Mouse (Mus musculus): ENCODE results near the gene Gm36210.
"Not testable (repeated sequence)": the region's sequence is repeated elsewhere in the genome, so short reads cannot be mapped to it uniquely, and the experiment has no call there.

The Gm36210 gene

DNA sequence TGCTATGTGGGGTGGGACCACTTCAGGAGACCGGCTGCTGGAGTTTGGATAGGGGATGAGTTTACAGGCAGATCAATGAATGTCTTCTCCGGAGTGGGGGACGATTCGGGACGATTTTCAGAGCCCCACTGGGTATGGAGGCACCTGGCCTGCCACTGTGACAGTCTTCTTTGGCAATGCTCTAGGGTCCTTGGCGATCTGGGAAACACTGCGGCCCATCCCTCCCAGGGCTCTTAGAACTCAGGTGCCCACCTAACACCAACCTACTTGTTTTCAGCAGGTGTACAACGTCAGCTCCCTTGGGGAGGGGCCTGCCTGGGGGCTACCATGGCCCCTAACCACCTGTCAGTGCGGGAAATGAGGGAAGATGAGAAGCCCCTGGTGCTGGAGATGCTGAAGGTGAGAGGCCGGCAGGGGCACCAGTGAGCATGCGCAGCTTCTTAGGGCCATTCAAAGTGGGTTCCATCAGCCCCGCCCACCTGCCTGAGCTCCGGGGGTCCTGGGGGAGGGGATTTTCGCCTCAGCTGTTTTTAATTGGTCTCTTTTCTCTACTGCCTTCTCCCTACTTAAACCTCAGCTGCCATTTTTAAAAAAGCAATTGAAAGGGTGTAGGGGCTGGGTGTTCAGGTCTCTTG is 16.7 kb upstream of the Gm36210 start:
- DNase-seq = no peak

DNA sequence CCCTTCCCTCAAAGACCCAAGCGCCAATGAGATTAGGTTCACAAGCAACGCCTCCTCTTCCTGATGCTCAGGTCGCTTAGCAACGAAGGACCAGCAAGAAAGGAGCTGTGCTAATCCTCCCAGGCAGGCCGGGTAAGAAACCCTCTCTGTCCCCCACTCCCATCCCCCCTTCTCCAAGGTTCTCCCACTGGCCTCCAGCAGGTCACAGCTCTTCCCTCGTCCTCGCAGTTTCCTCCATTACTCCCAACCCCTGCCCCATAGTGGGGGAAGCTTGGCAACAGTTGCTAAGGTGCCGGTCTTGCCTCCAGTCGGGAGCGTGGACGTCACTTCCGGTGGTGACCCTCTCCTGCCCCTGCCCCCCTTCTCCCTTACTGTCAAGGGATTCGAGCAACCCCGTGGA is 16.2 kb upstream of the Gm36210 start:
- peak; percentile 40 to 52 for DNase-seq

DNA sequence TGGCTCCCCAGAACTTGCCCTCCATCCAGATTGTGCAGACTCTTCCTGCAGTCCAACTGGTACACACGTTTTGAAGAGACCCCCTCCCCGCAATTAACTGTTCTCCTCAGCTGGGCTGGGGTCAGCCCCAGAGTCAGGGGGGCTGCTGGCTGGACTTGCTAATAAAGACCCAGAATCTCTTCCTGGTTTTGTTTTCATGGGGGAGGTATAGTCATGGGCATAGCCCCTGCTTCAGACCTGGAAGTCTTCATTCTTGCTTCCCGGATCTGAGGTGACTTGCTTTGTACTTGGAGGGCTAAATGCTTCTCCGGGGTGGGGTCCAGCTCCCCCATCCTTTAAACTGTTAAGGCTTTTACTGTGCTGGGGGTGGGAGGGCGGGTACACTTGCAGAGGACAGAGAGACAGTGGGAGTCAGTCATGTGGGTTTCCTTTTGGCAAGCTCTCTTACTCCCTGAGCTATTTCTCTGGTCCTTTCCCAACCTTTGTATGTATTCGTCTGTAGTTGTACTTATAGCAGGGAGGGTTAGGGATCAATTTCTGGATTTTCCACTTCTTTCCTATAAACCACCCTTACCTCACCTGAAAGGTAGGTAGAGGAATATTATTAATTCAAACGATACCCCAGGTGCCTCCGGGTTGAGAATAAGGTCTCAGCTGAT is 15.6 kb upstream of the Gm36210 start, which contains the start of gene Nat14:
Gene Nat14 (plus strand): TSS at position 205 of the 659 bp plus-strand sequence.
- no peak for DNase-seq

DNA sequence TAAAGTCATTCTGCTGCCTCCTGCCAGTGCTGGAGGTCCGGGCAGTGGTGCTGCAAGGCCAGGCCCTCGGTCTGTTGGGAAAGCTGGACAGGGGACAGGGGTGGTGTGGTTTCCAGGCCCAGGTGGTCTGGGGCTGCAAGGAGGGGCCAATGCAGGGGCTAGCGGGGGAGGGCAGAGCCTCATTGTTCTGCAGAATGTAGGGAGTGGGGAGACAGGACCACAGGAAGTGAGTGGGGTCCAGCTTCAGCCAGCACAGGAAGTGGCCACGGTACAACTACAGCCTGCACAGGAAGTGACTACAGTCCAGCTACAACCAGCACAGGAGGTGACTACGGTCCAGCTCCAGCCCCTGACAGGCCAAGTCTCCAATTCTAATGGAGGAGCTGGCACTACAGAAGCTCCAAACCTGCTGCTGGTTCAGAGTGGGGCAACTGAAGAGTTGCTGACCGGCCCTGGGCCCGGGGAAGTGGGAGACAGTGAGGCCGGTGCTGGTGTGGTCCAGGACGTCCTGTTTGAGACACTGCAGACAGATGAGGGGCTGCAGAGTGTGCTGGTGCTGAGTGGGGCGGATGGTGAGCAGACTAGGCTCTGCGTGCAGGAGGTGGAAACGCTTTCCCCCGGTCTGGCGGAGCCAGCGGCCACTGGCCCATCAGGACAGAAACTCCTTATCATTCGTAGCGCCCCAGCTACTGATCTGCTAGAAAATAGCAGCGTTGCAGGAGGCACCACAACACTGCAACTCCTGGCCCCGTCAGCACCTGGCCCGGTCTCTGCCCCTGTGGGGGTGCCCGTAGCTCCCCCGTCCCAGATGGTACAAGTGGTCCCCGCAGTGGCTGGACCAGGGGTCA is 14.9 kb upstream of the Gm36210 start:
- DNase-seq = no peak

DNA sequence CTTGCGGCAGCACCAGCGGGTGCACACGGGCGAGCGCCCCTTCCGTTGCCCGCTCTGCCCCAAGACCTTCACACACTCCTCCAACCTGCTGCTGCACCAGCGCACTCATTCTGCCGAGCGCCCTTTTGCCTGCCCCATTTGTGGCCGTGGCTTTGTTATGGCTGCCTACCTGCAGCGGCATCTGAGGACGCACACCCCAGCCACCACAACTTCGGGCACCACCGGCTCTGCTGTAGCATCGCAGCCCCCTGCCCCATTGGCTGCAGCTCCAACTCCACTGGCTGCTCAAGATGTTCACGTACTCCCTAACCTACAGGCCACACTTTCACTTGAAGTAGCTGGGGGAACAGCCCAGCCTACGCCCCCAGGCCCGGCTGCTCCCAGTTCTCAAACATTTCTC is 14.2 kb upstream of the Gm36210 start:
- no peak for DNase-seq

DNA sequence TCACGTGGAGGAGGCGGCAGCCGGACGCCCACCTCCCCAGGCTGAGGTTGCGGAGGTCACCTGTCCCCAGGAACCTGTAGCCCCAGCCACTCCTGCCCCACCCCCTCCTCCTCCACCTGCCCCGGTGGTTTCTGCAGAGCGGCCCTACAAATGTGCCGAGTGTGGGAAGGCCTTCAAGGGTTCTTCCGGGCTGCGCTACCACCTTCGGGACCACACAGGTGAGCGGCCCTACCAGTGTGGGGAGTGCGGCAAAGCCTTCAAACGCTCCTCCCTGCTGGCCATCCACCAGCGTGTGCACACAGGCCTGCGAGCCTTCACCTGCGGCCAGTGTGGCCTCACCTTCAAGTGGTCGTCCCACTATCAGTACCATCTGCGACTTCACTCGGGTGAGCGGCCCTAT is 13.7 kb upstream of the Gm36210 start:
- no peak for DNase-seq

DNA sequence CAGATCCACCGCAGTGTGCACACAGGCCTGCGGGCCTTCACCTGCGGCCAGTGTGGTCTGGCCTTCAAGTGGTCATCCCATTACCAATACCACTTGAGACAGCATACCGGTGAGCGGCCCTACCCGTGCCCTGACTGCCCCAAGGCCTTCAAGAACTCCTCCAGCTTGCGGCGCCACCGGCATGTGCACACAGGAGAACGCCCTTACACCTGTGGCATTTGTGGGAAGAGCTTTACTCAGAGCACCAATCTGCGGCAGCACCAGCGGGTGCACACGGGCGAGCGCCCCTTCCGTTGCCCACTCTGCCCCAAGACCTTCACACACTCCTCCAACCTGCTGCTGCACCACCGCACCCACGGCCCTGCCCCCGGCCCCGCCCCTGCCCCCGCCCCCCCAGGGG is 12.8 kb upstream of the Gm36210 start:
- DNase-seq = no peak

DNA sequence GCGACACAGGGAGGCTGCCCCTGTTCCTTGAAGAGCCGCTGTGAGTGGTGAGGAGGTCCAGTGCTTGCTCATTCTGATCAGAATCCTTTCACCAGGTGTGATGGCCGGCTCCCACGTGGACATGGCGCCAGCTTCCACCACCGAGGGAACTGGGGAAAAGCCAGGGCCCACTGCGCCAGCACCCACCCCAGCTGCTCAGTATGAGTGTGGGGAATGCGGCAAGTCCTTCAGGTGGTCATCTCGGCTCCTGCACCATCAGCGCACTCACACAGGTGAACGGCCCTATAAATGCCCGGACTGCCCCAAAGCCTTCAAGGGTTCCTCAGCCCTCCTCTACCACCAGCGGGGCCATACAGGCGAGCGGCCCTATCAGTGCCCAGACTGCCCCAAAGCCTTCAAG is 12.4 kb upstream of the Gm36210 start:
- DNase-seq = no peak

DNA sequence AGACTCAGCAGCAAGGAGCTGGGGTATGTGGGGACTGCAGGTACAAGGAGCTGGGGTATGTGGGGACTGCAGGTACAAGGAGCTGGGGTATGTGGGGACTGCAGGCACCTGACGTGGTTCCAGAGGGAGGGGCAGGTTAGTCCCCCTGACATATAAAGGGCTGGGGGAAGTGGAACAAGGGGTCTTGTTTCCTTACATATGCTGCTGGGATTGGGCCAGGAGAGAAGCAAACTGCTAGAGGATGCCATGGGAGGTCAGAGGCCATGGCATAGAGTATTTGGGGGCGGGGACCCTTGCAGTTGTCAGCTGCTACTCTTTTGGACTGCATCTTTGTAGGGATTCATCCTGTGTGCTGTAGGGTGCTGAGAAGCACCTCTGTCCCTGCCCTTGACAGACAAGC is 11.2 kb upstream of the Gm36210 start:
- DNase-seq = no peak

DNA sequence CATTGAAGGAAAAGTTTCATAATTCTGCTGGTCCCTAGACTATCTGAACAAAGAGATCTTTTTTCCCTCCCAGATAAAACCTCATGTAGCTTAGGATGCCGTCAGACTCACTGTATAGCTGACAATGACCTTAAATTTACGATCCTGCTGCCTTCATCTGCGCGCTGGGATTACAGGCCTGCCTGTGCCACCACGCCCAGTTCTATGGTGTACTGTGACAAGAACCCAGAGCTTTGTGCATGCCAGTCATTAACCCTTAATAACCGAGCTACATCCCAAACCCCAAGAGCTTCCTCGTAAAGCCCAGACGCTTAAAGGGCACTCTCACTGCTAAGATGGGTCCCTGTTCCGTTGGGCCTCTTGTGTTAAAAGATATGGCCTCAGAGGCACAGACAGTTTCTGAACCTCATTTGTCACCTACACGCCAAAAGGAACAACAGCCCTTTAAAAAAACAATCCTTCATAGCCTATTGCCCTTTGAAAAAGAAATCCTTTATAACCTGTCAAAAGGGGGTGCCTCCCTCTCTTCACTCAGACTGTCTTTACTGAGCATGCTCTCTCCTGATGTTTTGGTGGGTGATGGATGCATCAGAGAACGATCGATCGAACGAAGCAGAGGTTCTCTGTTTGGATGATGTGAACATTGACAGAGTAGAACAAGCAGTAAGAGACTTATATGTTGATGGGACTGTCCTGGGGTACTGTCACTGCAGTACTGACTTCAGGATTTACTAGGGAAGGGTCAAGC is 9.5 kb upstream of the Gm36210 start:
- DNase-seq = peak in 1 of 2 experiments; percentile 27

DNA sequence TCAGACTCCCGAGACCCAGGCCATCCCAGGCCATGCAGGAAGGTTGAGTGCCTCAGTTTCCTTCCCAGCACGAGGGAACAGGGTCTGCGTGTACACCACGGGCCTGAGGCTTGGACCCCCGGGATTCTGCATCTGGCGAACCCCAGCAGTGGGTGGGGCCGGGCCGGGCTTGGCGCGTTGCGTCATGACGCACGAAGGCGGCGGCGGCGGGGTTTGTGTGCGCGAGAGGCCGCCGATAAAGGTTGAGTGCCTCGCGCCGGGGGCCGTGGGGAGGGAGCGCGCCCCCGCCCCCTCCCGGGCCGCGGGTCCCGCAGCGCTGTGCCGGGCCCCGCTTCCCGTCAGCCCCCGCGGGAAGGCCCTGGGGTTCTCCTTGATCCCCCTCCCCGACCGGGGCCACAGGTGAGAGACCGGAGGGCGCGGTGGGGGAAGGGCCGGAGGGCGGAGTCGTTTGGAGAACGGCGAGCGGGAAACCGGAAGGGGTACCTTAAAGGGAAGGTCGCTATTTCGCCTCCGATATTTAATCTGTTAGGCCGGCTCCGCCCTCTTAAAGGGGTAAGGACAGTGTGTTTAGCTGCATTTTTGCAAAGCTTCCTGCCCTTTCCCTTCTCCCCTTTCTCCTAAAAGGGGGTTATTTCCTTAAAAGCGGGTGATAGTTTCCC is 8.8 kb upstream of the Gm36210 start, which contains the start of gene Zfp628:
Gene Zfp628 (plus strand): TSS at position 211 of the 659 bp plus-strand sequence.
- DNase-seq = peak; percentile 93 to 94

DNA sequence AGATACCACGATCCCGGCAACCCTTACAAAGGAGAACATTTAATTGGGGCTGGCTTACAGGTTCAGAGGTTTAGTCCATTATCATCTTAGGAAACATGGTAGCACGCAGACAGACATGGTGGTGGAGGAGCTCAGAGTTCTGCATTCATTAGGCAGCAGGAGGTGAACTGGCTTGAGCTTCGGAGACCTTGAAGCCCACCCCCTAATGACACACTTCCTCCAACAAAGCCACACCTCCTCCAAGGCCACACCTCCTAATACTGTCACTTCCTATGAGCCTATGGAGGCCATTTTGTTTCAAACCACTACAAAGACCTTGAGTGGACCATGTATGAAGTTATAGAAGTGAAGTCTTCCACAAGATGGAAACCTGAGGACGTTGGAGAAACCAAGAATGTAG is 5.9 kb upstream of the Gm36210 start:
- no peak for DNase-seq

DNA sequence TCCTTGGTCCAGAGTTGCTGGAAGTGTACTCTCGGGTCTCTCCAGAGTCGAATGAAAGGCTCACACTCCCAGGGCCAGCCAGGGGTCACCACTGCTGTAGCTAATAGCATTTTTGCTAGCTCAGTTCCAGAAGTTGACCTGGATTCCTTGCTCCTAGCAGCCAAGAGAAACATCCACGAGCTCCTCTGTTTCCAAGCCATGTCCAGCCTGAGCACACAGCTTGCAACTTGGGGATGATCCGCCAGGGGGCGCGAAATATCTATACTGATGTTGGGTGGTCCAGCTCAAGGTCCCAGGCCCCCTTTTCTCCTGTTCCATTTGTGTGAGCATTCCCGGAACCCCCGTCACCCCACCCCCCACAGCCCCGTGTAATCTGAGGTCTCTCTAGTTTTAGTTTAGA is 5.2 kb upstream of the Gm36210 start:
- peak; percentile 49 to 52 for DNase-seq

DNA sequence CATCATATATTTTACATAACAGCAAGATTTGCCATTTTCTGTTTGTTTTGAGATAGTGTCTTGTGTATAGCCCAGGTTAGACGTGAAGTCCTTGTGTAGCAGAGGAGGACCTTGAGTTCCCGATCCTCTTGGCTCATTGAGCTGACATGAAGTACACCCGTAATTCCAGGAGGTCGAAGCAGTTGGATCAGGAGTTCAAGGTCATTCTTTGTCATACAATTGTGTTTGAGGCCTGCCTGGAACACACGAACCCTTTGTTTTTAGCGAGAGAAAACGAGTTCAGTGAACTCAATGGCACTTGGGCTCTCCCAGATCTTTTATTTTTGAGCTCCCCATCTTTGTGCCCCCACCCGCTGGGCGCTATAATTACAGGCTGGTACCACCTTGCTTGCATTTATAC is 3.9 kb downstream of the Gm36210 start:
- no peak for DNase-seq

DNA sequence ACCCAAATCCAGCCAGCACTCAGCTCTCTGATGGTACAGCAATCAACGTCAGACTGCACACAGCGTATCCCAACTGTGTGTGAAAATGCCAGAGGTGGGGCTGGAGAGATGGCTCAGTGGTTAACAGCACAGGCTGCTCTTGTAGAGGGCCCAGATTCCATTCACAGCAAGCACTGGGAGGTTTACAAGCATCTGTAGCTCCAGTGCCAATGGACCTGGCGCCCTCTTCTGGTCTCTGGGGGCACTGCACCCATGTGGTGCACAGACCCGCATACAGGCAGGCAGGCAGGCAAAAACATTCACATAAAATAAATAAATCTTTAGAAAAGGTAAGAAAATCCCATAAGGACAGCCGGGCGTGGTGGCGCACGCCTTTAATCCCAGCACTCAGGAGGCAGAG is 5.1 kb downstream of the Gm36210 start:
- peak; percentile 40 to 41 for DNase-seq

DNA sequence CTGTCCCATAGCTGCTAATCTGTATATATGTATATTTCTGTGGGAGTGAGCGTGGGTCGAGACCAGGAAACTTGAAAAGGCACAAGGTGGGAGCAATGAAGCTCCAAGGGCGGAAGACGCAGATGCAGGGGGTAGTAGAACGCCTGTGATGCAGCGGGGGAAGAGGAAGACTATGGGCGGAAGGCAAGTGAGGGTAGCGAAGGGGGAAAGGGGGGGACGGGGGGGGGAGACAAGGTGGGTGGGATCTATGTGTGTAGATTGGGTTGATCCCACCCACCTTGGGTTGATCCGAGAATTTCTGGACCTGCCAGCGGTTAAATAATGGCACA is 5.8 kb downstream of the Gm36210 start:
- no peak for DNase-seq

DNA sequence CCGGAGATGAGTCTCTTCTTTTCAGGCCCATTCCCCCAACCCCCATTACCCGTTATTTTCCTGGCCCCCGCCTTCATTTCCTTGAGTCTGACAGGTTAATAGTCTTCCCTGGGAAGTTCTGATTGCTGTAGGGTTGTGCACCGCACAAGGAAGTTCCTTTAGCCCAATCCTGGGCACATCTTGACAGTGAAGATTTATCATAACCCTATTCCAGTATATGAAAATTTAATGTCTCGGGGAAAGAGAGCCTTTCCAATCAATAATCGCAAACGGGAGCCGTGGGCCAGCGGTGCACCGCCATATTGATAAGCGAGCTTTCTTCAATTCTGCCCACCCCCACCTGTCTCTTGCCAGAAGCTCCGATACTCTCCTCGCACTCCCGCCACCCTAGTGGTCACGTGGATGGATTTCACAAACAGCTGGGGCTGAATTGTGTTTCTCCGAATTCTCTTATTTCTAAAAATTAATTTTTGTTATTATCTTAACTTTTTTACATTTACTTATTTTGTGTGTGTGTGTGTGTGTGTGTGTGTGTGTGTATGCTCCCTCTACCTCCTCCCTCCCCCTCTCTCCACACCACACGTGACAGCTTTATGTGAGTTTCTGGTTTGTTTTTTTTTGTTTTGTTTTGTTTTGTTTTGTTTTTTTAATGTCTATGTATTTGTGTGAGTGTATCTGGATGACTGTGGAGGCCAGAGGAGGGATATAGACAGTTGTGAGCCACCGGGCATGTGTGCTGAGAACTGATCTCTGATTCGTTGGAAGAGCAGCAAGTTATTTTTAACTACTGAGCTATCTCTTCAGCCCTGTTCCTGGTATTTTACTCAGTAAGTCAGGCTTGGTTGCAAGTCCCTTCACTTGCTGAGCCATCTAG is 6.4 kb downstream of the Gm36210 start:
- DNase-seq = no peak

DNA sequence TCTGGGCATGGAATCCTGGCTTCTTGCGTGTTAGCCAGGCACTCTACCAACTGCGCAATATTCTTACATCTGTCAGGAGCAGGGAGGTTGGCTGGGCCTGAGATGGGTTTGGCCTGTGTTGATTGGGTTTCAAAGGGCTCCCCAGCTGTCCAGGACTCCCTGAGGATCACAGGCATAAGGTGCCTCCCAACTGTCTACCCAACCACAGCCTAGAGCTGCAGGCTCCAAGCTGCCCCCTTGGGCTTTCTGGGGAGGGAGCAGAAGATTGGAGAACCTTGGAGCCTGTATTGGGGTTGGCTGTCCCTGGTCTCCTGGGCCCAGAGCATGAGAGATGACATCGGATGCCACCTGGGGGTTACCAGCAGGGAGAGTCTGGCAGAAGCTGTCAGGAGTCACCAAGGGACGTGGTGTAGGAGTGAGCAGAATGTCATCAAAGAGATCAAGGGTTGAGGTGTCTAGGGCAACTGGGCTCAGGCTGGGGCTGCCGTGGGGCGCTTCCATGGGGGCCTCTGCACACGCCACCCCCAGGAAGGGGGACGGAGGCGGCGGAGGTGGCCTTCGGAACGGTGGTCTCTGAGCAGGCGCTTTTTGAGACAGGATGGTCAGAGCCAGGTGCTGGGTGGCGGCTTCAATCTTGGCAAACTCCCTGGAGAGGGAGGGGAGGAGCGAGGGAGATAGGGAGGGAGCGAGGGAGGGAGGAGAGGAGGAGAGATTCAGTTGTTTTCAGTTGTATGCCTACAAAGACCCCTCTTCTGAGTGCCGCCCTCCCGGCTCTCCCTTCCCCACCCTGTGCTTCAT is 7.3 kb downstream of the Gm36210 start:
- no peak for DNase-seq

DNA sequence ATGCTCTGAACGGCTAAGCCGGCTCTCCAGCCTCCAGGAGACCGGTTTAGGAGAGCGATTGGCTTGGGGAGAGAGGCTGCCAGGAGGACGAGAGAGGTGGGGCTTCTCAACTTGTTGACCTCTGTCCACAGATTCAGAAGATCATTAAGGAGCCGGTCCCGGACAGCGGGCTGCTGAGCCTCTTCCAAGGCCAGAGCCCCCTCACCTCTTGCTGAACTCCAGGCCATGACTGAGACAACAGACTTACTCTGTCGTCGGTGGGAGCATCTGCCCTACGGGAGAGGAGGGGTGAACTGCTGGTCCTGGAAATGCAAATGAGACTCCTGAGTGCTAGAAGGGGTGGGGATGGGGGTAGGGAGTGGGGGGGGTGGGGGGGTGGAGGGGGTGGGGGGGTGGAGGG is 11.1 kb downstream of the Gm36210 start:
- no peak for DNase-seq

DNA sequence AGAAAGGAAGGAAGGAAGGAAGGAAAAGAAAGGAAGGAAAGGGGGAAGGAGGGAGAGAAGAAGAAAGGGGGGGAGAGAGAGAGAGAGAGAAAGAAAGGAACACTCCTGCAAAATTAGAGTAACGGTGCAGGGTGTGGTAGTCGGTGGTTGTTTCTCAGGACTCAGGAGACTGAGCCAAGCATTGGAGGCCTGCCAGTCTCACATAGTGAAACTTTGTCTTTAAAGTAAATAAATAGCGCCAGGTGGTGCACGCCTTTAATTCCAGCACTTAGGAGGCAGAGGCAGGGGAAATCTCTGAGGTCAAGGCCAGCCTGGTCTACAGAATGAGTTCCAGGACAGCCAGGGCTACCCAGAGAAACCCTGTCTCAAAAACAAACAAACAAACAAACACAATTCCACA is 19.6 kb downstream of the Gm36210 start:
- no peak for DNase-seq

DNA sequence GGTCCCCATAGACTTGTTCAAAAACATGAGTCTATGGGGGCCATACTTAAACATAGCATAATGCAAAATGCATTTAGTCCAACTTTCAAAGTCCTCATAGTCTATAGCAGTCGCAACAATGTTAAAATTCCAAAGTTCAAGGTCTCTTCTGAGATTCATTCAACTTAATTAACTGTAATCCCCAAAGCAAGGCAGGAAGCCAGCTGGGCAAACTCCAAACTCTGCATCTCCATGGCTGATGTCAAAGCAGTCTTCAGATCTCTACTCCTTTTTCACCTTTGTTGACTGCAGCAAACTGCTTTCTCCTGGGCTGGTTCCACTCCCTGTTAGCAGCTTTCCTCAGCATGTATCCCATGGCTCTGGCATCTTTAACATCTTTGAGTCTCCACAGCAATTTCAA is 27.3 kb downstream of the Gm36210 start:
- DNase-seq = not testable (repeated sequence)
